Mouse (Mus musculus): ENCODE measurements around the gene Nptxr. TPM values are rescaled to one million over a fixed set of nuclear protein-coding genes. Genes with fewer than 3 reads are reported as not detected.

Gene Nptxr
- total RNA-seq (2014; fragmentation: Nextera tagmentation) (1.2 TPM in 1 of 2 replicates, not detected in the other), total RNA-seq (2017) (not detected in 2 replicates)

GRCm38 (mm10) chr15:79804352-79805071 lies at the start of gene Nptxr:
TSS of gene Nptxr (minus strand) at chr15:79804766.
- ATAC-seq (replicated peaks; ENCODE audit: low FRiP score, low TSS enrichment, poor library complexity, severe bottlenecking), result no peak

- no peak for ATAC-seq (replicated peaks; ENCODE audit: low FRiP score, low TSS enrichment, poor library complexity, severe bottlenecking)
Measured at GRCm38 (mm10) chr15:79850143-79850542, 45.6 kb upstream of the Nptxr start.

- ATAC-seq (replicated peaks; ENCODE audit: low FRiP score, low TSS enrichment, poor library complexity, severe bottlenecking), result no peak
Measured at GRCm38 (mm10) chr15:79847100-79847499, 42.5 kb upstream of the Nptxr start.

GRCm38 (mm10) chr15:79845986-79846385 lies 41.4 kb upstream of the Nptxr start:
- no peak for ATAC-seq (replicated peaks; ENCODE audit: low FRiP score, low TSS enrichment, poor library complexity, severe bottlenecking)

GRCm38 (mm10) chr15:79842985-79843384 lies 38.4 kb upstream of the Nptxr start:
- no peak for ATAC-seq (replicated peaks; ENCODE audit: low FRiP score, low TSS enrichment, poor library complexity, severe bottlenecking)

- no peak for ATAC-seq (replicated peaks; ENCODE audit: low FRiP score, low TSS enrichment, poor library complexity, severe bottlenecking)
Measured at GRCm38 (mm10) chr15:79840281-79840680, 35.7 kb upstream of the Nptxr start.

GRCm38 (mm10) chr15:79834881-79835260 lies 30.3 kb upstream of the Nptxr start:
- no peak for ATAC-seq (replicated peaks; ENCODE audit: low FRiP score, low TSS enrichment, poor library complexity, severe bottlenecking)

GRCm38 (mm10) chr15:79834130-79834880 lies 29.7 kb upstream of the Nptxr start, which contains the start of the genes Npcd and Cbx6:
TSS of gene Npcd (minus strand) at chr15:79834237.
TSS of gene Cbx6 (minus strand) at chr15:79834688.
- ATAC-seq (replicated peaks; ENCODE audit: low FRiP score, low TSS enrichment, poor library complexity, severe bottlenecking), result peak; percentile 45

GRCm38 (mm10) chr15:79833251-79834050 lies 28.9 kb upstream of the Nptxr start:
- ATAC-seq (replicated peaks; ENCODE audit: low FRiP score, low TSS enrichment, poor library complexity, severe bottlenecking), result 0 out of 2 replicates have a peak, but pooled peaks have one; percentile 7

- ATAC-seq (replicated peaks; ENCODE audit: low FRiP score, low TSS enrichment, poor library complexity, severe bottlenecking), result peak; percentile 39; the same call in 1 of the 2 replicates
Measured at GRCm38 (mm10) chr15:79832064-79832900, 27.7 kb upstream of the Nptxr start.

GRCm38 (mm10) chr15:79830388-79830787 lies 25.8 kb upstream of the Nptxr start:
- ATAC-seq (replicated peaks; ENCODE audit: low FRiP score, low TSS enrichment, poor library complexity, severe bottlenecking), result peak; percentile 53

- ATAC-seq (replicated peaks; ENCODE audit: low FRiP score, low TSS enrichment, poor library complexity, severe bottlenecking), result no peak
Measured at GRCm38 (mm10) chr15:79829431-79829830, 24.9 kb upstream of the Nptxr start.

GRCm38 (mm10) chr15:79828366-79829035 lies 23.9 kb upstream of the Nptxr start:
- ATAC-seq (replicated peaks; ENCODE audit: low FRiP score, low TSS enrichment, poor library complexity, severe bottlenecking), result no peak

- no peak for ATAC-seq (replicated peaks; ENCODE audit: low FRiP score, low TSS enrichment, poor library complexity, severe bottlenecking)
Measured at GRCm38 (mm10) chr15:79827778-79828210, 23.2 kb upstream of the Nptxr start.

- ATAC-seq (replicated peaks; ENCODE audit: low FRiP score, low TSS enrichment, poor library complexity, severe bottlenecking), result no peak
Measured at GRCm38 (mm10) chr15:79827061-79827777, 22.7 kb upstream of the Nptxr start.

- ATAC-seq (replicated peaks; ENCODE audit: low FRiP score, low TSS enrichment, poor library complexity, severe bottlenecking), result no peak
Measured at GRCm38 (mm10) chr15:79826221-79826935, 21.8 kb upstream of the Nptxr start.

GRCm38 (mm10) chr15:79825146-79825825 lies 20.7 kb upstream of the Nptxr start:
- ATAC-seq (replicated peaks; ENCODE audit: low FRiP score, low TSS enrichment, poor library complexity, severe bottlenecking), result no peak
